Mouse (Mus musculus) spleen, postnatal 4 days (tissue): ENCODE data around the gene Krr1.
"Not testable (repeated sequence)": the region's sequence is repeated elsewhere in the genome, so short reads cannot be mapped to it uniquely, and the experiment has no call there.

ENCODE experiments used
- DNase-seq, 2 experiments: peaks; one replicate each; pipeline ENCODE4 v3.0.0; 2022; ENCODE audit warnings: low spot score in 2 of 2

The Krr1 gene

DNA sequence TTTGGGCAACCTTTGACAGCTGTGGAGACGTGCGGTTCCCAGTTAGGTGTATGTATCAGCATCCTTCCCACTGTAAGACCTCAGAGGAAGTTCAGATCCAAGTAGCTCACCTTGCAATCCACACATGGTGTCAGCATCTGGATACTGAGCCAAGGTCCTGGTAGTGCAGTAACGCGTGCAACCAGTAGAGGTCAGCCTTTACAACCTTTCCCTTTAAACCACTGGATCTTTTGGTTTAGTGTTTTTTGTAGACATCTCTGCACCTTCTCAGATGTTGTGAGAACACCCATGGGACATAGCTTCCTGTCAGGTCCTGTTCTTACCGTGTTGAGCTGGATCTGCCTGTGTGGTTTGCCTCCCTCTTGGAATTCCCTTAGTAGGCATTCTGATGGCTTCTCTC lies 5.1 kb downstream of the Krr1 start:
- DNase-seq = peak; percentile 55 to 76

DNA sequence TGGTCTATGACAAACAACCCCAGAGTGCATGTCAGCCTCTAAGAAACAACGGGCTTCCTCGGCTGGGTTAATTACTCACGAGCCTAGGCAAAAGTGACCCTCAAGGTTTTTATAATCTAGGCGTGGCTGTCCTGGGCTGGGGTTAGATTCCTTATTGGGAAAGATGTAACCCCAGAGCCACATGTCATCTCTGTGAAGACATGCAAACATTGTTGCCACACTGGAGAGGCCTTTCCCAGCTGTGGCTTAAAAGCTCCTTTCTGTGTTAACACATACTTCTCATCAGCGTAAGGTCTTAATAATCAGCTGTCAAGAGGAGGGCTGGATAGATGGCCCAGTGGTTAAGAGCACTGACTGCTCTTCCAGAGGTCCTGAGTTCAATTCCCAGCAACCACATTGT lies 10.6 kb downstream of the Krr1 start:
- no peak for DNase-seq

DNA sequence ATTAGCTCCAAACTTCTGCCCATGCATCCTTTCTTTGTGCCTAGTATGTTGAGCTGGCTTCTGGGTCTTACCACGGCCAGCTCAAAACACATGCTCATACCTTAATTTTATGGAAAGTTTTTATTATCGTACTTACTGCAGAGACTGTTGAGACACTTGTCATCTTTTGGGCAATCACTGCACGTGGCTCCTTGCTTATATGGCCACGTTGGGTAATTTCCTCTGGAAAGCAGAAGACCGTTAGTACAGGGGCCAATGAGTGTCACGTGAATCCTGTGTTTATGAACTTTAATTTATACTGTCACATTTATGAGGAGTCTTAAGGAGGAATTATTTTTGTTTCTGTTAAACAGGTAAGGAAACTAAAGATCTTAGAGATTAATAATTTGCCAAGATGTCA lies 14.0 kb downstream of the Krr1 start:
- no peak for DNase-seq

DNA sequence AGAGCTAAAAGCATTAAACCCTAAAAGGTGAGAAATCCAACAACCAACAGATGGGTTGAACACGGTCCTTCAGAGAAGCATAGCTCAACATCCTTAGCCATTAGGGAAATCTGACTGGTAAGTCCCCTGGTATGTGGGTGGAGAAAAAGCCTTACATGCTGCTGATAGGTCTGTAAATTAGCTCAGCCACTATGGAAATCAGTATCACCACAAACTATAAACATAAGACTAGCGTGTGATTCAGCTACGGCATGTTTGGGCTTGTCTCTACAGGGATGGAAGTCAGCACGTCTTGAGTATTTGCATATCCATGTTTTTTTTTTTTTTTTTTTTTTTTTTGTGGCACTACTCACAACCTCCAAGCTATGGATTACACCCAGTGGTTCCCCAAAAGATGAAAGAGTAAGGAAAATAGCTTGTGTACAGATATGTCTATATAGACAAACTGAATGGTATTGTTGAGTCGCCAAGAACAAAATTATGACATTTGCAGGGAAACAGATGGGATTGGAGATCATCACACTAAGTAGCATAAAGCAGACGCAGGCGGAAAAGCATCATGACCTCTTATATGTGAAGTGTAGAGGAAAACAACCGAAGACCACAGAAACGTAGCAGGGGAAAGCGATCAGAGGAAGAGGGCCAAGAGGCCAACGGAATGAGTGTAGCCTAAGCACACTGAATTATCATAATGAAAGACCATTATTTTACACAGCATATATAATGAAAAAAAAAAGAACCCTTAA lies 23.5 kb downstream of the Krr1 start:
- DNase-seq = peak; percentile 3 to 29

DNA sequence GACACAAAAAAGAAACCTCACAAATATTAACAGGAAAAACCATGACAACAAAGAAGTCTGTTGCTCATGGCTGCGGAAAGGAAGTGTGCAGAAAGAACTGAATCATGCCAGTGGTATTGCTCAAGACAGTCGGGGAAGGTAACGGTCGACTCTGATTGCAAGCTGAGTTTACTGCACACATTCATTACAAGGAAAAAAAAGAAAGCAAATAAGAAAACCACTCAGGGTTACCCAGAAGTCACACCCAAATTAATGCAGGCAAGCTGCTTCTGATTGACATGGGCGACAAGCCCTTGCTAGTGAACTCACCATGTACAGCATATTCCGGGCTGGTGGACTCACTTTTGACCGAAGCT lies 24.1 kb downstream of the Krr1 start:
- no peak for DNase-seq

DNA sequence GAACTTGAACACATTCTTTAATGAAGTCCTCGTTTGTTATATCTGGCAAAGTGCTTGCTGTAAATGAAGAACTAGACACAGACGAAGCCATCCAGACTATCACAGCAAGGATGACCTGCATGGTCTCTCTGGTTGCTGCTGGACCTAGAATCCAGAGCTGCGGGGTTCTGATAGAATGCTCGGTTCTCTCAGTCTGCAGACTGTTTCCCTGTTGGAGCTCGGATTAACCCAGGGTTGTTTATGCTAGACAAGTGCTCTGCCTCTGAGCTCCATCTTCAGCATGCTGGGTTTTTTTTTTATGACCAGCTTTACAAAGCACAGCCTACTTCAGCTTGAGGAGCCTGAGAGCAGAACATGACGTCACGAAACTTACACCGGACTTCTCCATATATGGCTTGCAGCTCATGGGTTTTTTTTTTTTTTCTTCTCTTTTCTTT lies 24.5 kb downstream of the Krr1 start:
- peak in 1 of 2 experiments; percentile 60 for DNase-seq

DNA sequence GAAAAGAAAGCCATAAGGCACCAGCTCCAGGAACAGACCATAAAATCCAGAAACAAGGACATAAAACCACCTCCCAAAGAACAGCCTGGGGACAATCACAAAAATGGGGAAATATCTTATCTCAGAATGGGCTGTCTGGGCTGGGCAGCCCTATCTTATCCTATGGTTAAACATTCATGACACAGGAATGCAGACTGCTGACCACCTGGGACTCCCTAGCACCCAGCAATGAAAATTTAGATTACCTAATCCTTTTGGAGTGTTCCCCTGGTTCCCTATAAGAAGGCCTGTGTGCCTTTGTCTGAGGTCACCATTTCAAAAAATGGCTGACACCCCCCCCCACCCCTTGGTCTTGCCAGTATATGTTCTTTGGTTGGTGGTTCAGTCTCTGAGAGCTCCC lies 25.2 kb downstream of the Krr1 start:
- peak in 1 of 2 experiments; percentile 40 for DNase-seq

DNA sequence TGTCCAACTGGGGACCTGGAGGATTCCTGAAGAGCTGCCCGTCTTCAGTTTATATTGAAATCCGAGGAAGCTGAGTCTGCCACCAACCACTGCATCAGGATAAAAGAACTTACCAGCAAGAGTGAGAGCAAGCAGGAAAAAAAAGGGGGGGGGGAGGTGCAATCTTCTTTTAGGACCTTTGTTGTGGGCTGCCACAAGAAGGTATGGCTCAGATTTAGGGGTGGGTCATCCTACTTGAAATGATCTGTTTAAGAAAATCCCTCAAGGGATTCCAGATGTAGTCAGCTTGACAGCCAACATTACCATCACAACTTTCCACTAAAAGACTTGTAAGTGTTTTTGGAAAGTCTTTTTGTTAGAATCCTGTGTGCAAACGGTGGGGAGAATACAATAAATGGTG lies 27.3 kb downstream of the Krr1 start:
- DNase-seq = peak in 1 of 2 experiments; percentile 8

DNA sequence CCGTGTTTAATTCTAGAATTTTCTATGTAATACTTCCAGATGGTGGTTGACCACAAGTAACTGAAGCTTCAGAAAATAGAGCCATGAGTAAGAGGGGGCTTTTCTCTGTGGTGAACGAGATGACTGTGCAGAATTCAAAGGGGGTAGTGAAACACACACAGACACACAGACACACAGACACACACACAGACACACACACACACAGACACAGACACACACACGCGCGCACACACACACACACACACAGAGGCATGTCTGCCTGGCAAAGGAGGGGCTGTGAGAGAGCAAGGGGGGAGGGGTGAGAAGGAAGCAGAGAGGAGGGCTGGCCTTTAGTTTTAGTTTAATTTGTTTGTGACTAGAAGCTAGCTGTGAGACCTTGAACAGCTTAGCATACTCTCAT lies 28.1 kb downstream of the Krr1 start:
- peak; percentile 12 to 57 for DNase-seq

DNA sequence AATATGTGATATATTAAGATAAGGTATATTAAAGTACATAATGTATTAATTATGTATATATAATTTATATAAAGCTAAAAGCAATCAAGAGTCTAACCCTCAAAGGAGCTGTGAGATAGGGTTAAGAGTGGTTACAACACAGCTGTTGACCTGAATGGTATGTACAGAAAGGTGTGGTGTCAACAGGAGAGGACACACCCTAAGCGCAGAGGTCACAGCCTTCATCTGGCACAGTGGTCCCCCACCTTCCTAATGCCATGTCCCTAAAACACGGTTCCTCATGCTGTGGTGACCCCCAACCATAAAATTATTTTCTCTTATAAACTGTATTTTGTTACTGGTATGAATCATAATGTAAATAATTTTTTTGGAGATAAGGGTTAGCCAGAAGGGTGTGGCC lies 28.9 kb downstream of the Krr1 start:
- peak in 1 of 2 experiments; percentile 7 for DNase-seq

DNA sequence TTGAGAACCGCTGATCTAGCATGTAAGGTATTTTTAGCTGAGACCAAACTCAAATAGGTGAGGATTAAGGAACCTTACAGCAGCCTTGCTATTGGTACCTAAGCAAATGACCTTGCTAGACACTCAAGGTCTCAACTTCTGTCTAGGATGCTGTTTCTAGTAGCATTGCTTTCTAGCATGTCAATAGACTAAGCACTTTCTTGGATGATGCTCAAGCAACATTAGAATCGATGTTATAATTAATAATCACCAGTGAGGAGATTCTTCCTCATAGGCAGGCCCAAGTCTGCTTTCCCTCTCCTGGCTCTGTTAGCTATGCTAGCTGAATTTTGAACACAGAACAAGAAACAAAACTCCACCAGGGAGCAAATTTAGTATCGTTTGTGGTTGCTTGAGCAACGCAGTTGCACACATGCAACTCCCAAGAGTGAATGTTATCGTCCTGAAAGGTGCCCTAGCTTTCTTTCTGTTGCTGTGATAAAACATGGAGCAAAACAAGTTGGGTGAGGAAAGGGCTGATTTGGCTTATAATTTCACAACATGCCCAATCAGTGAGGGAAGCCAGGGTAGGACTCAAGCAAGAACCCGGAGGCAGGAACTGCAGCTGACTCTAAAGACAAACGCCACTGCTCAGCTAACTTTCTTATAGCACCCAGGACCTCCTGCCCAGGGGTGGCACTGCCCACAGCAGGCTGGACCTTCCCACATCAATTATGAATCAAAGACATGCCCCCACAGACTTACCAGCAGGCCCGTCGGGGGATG lies 29.5 kb downstream of the Krr1 start:
- DNase-seq = peak in 1 of 2 experiments; percentile 10

DNA sequence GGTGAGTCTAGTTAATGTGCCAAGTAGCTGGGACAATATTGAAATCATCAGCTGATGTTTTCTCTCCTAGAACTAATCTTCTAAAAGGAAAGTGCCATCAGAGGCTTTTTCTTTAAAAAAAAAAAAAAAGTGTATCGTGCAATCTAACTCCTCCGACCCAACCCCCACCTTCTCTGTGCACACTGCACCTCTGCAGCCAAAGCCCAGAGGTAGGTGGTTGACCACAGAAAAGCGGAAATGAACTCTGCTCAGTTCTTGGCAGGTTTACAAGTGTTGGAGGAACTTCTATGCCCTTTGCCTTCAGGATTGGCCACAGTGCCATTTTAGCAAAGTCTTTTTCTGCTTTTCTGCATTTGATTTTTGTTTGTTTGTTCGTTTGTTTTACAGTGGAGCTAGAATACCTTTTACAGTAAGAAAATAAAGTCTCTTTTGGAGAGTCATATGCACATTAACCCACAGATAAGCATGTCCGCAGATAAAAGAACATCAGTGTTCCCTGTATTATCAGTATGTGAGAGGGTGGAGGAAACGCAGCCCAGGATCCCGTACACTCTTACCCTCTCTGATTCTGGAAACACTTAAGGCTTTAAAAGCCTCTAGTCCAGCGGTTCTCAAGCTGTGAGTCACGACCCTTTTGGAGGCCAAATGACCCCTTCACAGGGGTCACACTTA lies 30.2 kb downstream of the Krr1 start, which contains the start of gene Glipr1:
Gene Glipr1, minus strand, starts transcription at position 88 of the 672 bp plus-strand sequence.
- DNase-seq = peak; percentile 64 to 75

DNA sequence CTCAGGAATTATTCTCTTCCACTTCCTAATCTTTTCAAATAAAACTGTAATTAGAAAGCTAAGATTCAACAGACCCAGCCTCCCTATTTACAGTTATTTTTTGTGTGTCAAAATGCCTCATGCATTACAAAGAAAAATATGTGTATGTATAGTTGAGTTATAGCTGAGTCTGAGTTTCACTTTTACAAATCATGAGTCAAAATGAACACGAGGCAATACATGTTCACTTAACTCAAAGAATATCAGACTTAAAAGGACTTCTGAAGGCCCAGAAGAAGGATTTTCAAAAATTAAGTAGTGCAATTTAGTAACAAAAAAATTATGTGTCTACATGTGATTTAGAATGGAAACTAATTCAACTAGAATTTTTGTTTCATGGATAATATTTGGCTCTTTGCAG lies 37.0 kb downstream of the Krr1 start:
- DNase-seq = not testable (repeated sequence)

DNA sequence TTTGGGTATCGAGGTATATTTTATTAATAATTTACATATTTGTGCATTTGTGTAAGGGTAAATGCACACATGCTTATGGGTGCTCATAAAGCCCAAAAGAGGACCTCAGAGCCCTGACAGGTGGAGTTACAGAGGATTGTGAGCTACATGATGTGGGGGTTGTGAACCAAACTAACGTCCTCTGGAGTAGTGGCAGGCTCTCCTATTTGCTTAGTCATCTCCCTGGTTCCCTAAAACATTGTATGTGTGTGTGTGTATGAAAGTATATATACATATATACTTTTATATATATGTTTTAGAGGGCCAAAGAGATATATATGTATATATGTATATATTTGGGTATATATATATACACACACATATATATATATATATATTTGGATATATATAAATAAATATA lies 51.1 kb downstream of the Krr1 start:
- no peak for DNase-seq

DNA sequence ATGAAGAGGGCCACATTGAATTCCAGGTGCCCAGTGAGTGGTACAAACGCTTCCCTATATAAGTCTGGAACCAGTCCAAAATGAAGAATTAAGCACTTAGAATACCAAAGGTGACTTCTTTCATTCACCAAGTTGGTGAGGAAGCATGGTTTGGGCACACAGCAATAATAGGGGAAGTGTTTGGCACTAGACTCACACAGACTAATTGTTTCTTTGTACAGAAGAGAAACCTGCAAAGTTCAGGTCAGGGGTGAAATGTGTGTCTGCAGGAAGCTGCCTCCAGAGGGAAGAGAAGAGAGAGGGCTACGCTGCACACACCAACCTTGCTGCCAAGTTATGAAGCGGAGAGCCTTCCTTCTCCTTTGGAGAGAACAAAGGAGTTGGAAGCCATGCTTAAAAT lies 56.2 kb downstream of the Krr1 start:
- DNase-seq = not testable (repeated sequence)
